Mouse (Mus musculus): ENCODE measurements around the gene Pbp2. TPM values are rescaled to one million over a fixed set of nuclear protein-coding genes. Genes with fewer than 3 reads are reported as not detected.

The Pbp2 gene
- total RNA-seq, 4 experiments from 2014 or later, result 0.48 TPM; not detected in 3

DNA sequence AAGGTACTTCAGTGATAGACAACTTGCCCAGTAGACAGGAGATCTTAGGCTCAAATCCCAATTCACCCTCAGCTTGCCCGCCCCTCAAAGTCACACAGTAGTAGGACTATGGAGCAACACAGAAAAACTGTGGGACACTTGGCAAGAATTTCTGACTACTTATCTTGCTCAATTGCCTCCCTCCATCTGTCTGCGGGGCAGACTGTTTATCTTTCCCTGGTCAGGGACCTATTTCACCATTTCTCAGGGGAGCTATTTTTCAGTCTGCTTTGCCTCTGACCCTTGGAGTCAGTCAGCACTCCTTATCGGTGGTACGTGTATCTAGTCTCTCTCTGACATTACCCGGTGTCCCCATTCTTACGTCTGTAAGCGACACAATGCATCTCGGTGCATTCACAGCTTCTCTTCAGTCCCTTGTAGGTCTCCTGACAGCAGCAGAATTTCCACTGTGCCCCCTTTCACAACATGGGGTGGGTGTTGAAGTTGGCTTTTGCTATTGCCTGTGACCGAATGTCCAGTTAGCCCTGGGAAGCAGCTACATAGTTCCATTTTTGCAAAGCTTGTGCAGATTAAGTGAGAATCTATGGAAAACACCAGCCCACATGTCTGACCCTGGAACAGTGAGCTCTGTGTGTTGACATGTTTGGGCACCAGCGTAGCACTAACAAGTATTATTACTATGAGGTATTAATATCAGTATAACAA, 7.6 kb downstream of the Pbp2 start:
- DNase-seq (ENCODE audit: low spot score in 2 of 2), result no peak

DNA sequence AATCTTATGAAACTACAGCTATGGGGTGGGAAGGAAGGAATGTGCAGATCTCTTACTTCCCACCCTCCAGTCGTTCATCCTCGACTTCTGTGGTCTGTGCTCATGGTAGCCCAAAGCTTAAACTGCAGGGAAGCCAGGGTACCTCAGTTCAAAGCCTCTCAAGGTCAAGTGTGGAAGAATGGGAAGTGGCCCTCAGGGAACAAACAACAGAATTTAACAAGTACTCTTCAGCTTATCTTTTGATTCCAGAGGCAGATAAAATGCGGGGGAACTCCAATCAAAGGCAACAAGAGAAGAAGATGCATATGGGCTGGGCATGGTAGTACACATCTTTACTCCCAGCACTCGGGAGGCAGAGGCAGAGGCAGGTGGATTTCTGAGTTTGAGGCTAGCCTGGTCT, 9.7 kb downstream of the Pbp2 start:
- DNase-seq (ENCODE audit: low spot score in 2 of 2), result no peak

- no peak for DNase-seq (ENCODE audit: low spot score in 2 of 2)
These were observed 11.1 kb downstream of the Pbp2 start for GRCm38 (mm10) chr6:135299024-135299550.

- no peak for DNase-seq (ENCODE audit: low spot score in 2 of 2)
These were observed 12.6 kb downstream of the Pbp2 start for GRCm38 (mm10) chr6:135297570-135297969.

DNA sequence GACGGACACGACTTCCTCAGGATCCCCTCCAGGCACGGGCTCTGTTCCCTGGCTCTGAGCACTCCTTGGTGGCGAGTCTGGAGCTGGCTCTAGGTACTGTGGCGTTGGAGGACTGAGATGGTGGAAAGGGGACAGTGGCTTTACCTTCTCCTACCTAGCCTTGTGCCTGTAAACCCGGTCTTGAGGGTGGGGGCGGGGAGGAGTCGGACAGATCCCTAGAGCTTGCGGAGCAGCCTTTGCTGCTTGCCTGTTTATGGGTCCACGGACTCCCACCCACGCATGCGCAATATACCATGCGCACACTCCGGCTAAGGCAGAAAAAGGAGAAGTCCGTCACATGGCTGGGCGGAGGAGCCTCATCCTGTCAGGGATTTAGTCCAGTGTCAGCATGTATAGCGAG, 13.9 kb downstream of the Pbp2 start:
- DNase-seq (ENCODE audit: low spot score in 2 of 2), result no peak

DNA sequence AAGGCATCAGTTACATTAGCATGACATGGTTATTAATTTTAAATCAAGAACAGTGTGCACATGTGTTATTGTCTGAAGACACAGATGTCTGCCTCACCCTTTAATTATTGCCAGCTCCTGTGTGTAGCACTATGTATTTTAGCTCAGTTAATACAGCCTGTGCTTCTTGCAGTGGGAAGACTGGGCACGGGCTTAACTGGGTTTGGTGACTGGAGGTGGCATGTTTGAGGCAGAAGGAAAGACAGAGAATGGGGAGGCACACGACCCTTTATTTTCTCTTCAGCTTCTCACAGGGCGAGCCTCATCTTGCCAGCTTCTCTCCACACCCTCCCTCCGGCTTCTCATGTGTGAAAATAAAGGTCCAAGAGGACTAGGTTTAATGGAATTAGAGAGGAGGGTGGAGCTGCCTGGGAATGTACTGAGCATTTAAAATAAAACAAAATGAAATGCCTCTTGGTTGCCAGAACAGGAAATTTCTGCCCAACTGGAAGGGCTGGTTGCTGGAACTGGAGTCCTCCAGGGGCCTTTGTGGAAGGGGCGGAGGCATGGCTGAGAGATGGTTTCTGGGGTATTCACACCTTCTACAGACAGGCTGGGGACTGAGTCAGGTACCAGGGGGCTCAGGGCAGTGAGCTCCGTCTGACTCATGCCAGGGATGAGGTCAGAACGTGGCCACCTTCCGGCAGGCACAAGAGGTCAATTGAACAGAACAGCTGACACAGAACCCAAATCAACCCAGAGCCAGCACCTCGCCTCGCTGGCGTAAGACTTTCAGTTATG, 14.9 kb downstream of the Pbp2 start:
- no peak for DNase-seq (ENCODE audit: low spot score in 2 of 2)

DNA sequence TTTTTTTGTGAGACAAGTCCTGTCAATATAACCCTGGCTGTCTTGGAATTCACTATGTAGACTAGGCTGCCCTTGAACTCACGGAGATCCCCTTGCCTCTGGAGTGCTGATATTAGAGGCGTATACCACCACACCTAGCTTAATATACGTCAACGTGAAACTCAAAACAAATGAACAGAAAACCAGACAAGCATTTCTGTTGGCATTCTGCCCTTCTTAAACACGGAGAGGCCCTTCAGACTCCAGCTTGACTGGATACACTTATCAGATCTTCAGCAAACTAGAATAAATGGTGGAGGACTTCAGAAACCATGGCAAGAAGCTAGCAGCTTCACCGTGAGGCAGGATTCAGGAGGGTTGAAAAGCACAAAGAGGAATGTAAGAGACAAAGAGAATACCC, 16.1 kb downstream of the Pbp2 start:
- DNase-seq (ENCODE audit: low spot score in 2 of 2), result no peak

GRCm38 (mm10) chr6:135292391-135292790, 17.8 kb downstream of the Pbp2 start:
- no peak for DNase-seq (ENCODE audit: low spot score in 2 of 2)

GRCm38 (mm10) chr6:135279856-135280255, 30.3 kb downstream of the Pbp2 start:
- no peak for DNase-seq (ENCODE audit: low spot score in 2 of 2)

- DNase-seq (ENCODE audit: low spot score in 2 of 2), result no peak
These were observed 30.9 kb downstream of the Pbp2 start for GRCm38 (mm10) chr6:135279286-135279685.

DNA sequence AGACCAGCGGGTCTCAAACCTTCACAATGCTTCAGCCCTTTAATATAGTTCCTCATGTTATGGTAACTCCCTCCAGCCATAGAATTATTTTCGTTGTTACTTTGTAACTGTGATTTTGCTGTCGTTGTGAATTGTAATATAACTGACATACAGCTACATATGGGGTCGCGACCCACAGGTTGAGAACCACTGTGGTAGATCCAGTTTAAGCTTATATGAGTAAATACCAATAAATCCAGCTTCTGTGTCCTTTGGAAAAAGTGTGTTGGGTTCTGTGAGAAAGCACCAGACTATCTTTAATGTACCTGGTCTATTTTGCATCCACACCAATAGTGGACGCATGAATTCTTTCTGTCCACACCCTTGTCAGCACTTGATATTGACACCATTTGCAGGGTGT, 31.9 kb downstream of the Pbp2 start:
- DNase-seq (ENCODE audit: low spot score in 2 of 2), result no peak

DNA sequence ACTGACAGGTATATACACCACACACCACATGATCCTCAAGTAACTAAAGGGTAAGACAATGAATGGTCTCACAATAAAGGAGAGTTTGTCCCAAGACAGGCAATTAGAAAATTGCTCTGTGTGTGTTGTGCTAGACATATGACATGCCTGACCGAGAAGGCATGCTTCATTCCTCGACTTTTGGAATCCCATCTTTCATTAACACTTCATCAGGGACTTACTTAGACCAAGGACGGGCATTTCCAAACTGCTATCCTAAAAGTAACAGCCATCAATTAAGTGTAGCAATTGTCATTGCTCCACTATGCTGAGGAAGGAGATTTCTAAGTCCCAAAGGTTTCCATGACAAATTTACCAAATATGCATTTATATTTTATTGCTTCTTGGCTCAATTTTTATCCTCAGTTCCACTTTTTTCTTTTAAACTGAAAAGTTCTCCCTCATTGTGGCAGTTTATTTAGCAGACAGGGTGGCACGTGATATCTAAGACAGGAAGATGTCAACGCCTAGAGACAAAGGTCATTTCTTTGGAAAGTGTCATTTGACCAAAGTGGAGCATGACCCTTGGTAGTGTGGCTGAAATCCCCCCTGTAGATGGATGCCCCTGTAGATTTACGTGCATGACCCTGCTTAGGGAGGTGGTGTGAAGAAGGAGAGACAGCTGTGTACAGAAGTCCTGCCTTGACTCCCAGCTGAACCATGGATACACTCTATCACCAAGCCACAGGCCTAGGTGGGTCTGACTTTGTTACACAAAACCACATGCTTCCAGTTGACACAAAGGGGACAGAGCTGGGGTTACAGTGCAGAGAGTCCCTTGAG, 33.5 kb downstream of the Pbp2 start:
- DNase-seq (ENCODE audit: low spot score in 2 of 2), result no peak

DNA sequence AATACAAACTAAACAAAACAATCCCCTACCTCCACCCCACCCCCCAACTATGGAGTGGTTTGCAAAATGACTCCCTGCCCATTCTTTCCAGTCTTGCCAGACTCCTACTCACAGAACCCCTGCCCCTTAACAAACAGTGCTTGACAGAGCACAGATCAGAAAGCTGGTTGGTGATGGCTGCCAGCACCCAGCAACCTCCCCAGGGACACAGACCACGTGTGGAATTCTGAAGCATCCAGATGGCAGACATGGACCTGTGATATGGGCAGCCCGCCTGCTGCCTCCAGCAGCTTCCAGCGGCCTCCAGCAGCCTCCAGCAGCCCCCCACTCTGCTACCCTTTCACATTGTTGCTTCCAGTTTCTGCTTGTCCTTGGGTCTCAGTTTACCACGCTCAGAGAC, 35.0 kb downstream of the Pbp2 start:
- DNase-seq (ENCODE audit: low spot score in 2 of 2), result no peak

GRCm38 (mm10) chr6:135273066-135273465, 37.1 kb downstream of the Pbp2 start:
- no peak for DNase-seq (ENCODE audit: low spot score in 2 of 2)

GRCm38 (mm10) chr6:135271761-135272160, 38.4 kb downstream of the Pbp2 start:
- DNase-seq (ENCODE audit: low spot score in 2 of 2), result no peak

GRCm38 (mm10) chr6:135269626-135270025, 40.6 kb downstream of the Pbp2 start:
- no peak for DNase-seq (ENCODE audit: low spot score in 2 of 2)

- no peak for DNase-seq (ENCODE audit: low spot score in 2 of 2)
These were observed 41.8 kb downstream of the Pbp2 start for GRCm38 (mm10) chr6:135268392-135268791.

DNA sequence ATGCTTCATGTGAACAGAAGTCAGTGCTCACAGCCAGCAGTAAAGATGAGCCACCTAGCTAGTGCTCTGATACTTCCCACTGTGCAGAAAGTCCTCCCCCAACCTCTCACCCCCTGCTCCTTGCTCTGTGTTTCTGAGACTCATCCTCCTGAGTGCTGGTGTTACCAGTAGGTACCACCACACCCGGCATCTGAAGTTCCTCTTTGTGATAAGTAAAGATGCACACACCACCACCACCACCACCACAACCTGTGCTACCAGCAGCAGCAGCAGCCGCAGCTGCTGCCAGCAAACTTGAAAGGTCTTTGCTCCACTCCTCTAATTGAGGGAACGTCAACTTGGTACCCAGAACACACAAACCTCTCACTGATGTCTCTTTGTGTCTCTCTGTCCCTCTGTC, 43.0 kb downstream of the Pbp2 start:
- no peak for DNase-seq (ENCODE audit: low spot score in 2 of 2)

DNA sequence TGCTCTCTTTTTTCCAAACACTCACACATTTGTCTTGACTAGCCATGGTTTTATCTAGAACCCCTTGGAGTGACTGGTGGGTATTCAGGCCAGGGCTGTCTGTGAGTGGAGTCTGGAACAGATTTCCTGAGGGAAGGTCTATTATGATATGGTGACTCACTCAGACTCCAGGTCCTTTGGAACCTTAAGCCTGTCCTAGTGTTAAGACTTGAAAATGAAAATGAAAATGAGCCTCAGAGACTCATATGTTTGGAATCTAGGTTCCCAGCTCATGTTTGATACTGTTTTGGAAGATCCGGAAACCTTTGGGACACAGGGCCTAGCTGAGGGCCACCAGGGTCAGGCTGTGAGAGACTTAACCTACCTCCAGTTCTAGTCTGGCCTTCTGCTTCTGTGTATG, 44.1 kb downstream of the Pbp2 start:
- DNase-seq (ENCODE audit: low spot score in 2 of 2), result no peak

DNA sequence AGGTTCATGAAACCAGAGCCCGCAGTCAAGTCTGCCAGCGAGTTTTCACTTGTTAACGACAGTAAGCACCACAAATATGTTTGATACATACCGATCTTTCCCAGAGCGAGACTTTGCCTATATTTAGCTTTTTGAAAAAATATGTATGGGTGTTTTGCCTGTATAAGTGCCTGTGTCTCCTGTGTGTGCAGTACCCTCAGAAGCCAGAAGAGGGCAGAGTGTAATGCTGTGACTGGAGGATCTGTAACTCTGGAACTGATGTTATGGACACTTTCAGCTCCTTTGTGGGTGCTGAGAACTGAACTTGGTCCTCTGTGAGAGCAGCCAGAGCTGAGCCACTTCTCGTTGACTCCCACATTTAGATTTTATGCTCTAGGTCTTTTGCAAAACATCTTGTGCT, 46.1 kb downstream of the Pbp2 start:
- no peak for DNase-seq (ENCODE audit: low spot score in 2 of 2)

DNA sequence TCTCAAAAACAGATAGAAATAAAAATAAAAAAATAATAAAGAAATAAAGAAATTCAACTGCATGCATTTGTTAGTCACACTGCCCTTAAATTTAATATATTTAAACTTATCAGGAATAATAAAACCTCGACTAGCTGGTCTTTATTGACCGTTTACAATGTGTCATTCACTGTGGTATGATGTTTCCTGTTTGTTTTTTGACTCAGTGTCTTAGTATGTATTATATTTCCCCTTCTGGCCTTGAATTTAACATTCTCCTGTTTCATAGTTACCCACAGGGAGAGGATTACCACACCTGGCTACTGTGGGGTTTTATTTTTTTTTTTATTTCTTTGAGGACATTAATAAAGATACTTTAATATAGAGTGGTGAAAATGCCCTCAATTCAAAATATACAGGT, 47.6 kb downstream of the Pbp2 start:
- DNase-seq (ENCODE audit: low spot score in 2 of 2), result no peak

GRCm38 (mm10) chr6:135261124-135261523, 49.1 kb downstream of the Pbp2 start:
- DNase-seq (ENCODE audit: low spot score in 2 of 2), result no peak

Measured in left cerebral cortex, adult 8-10 months (tissue).